Mouse (Mus musculus): Measurements from ENCODE around the gene Mettl13. TPM values are rescaled to one million over a fixed set of nuclear protein-coding genes. Genes with fewer than 3 reads are reported as not detected.

The Mettl13 gene
- polyA plus RNA-seq, 1 experiment from 2014 or later = 15.7 TPM

DNA sequence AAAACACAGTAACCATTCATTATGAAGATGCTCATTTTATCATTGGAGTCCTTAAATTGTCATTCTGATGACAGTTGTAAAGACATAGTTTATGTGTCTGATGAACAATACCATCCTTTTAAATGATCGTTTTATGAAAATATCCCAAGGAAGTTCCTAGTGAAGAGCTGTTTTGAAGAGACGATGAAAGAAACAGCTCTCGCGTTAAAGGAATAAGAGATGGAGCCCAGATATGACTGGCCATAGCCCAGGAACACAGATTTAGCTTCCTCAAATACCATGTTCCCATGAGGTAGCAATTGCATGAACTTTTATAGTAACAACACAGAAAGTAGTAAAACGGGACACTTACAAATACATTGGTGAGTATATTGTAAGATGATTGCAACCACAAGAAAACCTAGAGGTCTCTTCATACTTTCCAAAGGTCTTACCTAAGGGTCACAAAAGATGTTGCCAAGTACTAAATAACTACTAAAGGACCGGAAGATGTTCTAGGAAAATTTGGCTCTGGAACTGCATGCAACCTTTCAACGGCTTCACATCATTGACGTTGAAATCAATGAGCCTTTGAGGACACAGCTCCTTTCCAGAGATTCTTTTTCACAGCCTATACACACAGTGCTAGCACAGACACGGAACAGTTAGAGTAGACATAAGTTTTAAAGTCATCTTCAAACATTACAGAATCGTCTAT, 714 bp upstream of the Mettl13 start:
- Histone ChIP-seq H3K4me2 (replicated peaks; ENCODE audit: low read depth, low read length) (peak overlapping the region; percentile 86), H3K9ac (replicated peaks; ENCODE audit: low read depth, low read length) (peak overlapping the region; percentile 38; the same call in 1 of the 2 replicates), H3K36me3 (ENCODE audit: control insufficient read depth, insufficient read depth, low read length) (peaks cover 19% of the 10 kb centered on the region), H3K27ac (ENCODE audit: low read length) (peak overlapping the region; percentile 55; the same call in 1 of the 2 replicates), H3K4me3 (ENCODE audit: low read depth, low read length) (peak overlapping the region; percentile 62), H3K9me3 (ENCODE audit: control insufficient read depth, low read depth, low read length) (no peaks in the 10 kb centered on the region), H3K27me3 (ENCODE audit: control insufficient read depth, insufficient read depth, low read length) (no peaks in the 10 kb centered on the region), H3K4me1 (ENCODE audit: control insufficient read depth, insufficient read depth, low read length) (peaks cover 8% of the 10 kb centered on the region)
- WGBS = 67% methylated on average over 10 of the region's 10 CpGs
- no peak for ATAC-seq (ENCODE audit: insufficient number of reproducible peaks, insufficient read depth, low FRiP score, low read depth)

DNA sequence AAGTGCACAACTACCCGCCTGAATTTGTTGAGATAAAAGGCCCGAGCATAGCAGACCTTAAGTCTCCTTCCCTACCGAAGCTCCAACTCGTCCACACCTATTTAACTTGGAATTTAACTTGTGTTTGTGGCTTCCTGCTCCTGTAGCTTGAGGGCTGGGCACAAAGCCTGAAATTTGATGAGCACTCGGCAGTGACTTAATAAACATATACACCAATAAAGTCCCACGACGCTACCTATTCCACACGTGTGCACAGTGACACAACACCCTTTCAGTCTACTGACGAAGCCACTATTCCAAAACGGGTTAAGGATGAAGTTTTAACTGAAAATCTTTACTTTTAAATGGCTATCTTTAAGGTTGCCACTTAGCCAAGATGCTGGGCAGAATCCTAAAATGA, 744 bp downstream of the Mettl13 start:
- peak overlapping the region; percentile 36; the same call in 1 of the 2 replicates for H3K27ac ChIP-seq (ENCODE audit: low read length)
- peak overlapping the region; percentile 62 for H3K4me3 ChIP-seq (ENCODE audit: low read depth, low read length)
- peaks cover 8% of the 10 kb centered on the region for H3K4me1 ChIP-seq (ENCODE audit: control insufficient read depth, insufficient read depth, low read length)
- H3K4me2 ChIP-seq (replicated peaks; ENCODE audit: low read depth, low read length) = peak overlapping the region; percentile 86
- peaks cover 32% of the 10 kb centered on the region for H3K36me3 ChIP-seq (ENCODE audit: control insufficient read depth, insufficient read depth, low read length)
- peak overlapping the region; percentile 57 for H3K9ac ChIP-seq (replicated peaks; ENCODE audit: low read depth, low read length)
- WGBS = 2% methylated on average over 10 of the region's 10 CpGs
- no peaks in the 10 kb centered on the region for H3K9me3 ChIP-seq (ENCODE audit: control insufficient read depth, low read depth, low read length)
- H3K27me3 ChIP-seq (ENCODE audit: control insufficient read depth, insufficient read depth, low read length) = no peaks in the 10 kb centered on the region
- ATAC-seq (ENCODE audit: insufficient number of reproducible peaks, insufficient read depth, low FRiP score, low read depth) = no peak

- WGBS = 74% methylated on average over 1 of the region's 1 CpGs
- H3K4me2 ChIP-seq (replicated peaks; ENCODE audit: low read depth, low read length) = no peak overlapping the region
- H3K27me3 ChIP-seq (ENCODE audit: control insufficient read depth, insufficient read depth, low read length) = no peaks in the 10 kb centered on the region
- no peak overlapping the region for H3K4me3 ChIP-seq (ENCODE audit: low read depth, low read length)
- no peak for ATAC-seq (ENCODE audit: insufficient number of reproducible peaks, insufficient read depth, low FRiP score, low read depth)
- H3K9ac ChIP-seq (replicated peaks; ENCODE audit: low read depth, low read length) = no peak overlapping the region
- H3K36me3 ChIP-seq (ENCODE audit: control insufficient read depth, insufficient read depth, low read length) = peaks cover 62% of the 10 kb centered on the region
- no peaks in the 10 kb centered on the region for H3K9me3 ChIP-seq (ENCODE audit: control insufficient read depth, low read depth, low read length)
- peaks cover 8% of the 10 kb centered on the region for H3K4me1 ChIP-seq (ENCODE audit: control insufficient read depth, insufficient read depth, low read length)
- H3K27ac ChIP-seq (ENCODE audit: low read length) = no peak overlapping the region
Measured at GRCm38 (mm10) chr1:162543231-162543630, 5.1 kb downstream of the Mettl13 start.

- Histone ChIP-seq H3K9me3 (ENCODE audit: control insufficient read depth, low read depth, low read length) (no peaks in the 10 kb centered on the region), H3K27me3 (ENCODE audit: control insufficient read depth, insufficient read depth, low read length) (no peaks in the 10 kb centered on the region), H3K4me1 (ENCODE audit: control insufficient read depth, insufficient read depth, low read length) (no peaks in the 10 kb centered on the region), H3K9ac (replicated peaks; ENCODE audit: low read depth, low read length) (no peak overlapping the region), H3K36me3 (ENCODE audit: control insufficient read depth, insufficient read depth, low read length) (peaks cover 24% of the 10 kb centered on the region), H3K27ac (ENCODE audit: low read length) (no peak overlapping the region), H3K4me2 (replicated peaks; ENCODE audit: low read depth, low read length) (no peak overlapping the region), H3K4me3 (ENCODE audit: low read depth, low read length) (no peak overlapping the region)
- 94% methylated on average over 14 of the region's 14 CpGs for WGBS
- no peak for ATAC-seq (ENCODE audit: insufficient number of reproducible peaks, insufficient read depth, low FRiP score, low read depth)
Measured at GRCm38 (mm10) chr1:162533766-162534560, 14.4 kb downstream of the Mettl13 start.

GRCm38 (mm10) chr1:162532330-162532729, 16.0 kb downstream of the Mettl13 start:
- H3K9ac ChIP-seq (replicated peaks; ENCODE audit: low read depth, low read length) = no peak overlapping the region
- H3K4me3 ChIP-seq (ENCODE audit: low read depth, low read length) = no peak overlapping the region
- no peaks in the 10 kb centered on the region for H3K27me3 ChIP-seq (ENCODE audit: control insufficient read depth, insufficient read depth, low read length)
- 59% methylated on average over 4 of the region's 4 CpGs for WGBS
- H3K27ac ChIP-seq (ENCODE audit: low read length) = no peak overlapping the region
- no peaks in the 10 kb centered on the region for H3K9me3 ChIP-seq (ENCODE audit: control insufficient read depth, low read depth, low read length)
- no peak overlapping the region for H3K4me2 ChIP-seq (replicated peaks; ENCODE audit: low read depth, low read length)
- no peak for ATAC-seq (ENCODE audit: insufficient number of reproducible peaks, insufficient read depth, low FRiP score, low read depth)
- H3K4me1 ChIP-seq (ENCODE audit: control insufficient read depth, insufficient read depth, low read length) = no peaks in the 10 kb centered on the region
- H3K36me3 ChIP-seq (ENCODE audit: control insufficient read depth, insufficient read depth, low read length) = peaks cover 21% of the 10 kb centered on the region

DNA sequence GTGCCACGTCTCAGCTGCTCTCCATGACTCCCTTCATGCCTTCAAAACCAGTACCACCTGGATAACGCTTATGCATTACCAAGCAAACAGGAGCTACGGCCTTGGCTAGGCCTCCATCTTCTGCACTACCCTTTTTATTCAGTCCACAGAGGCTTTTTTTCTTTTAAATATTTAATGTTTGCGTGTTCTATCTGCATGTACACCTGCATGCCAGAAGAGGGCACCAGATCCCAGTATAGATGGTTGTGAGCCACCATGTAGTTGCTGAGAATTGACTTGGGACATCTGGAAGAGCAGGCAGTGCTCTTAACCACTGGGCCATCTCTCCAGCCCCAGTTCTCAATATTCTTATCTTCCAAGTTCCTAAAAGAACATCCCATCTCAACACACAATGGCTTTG, 16.8 kb downstream of the Mettl13 start:
- WGBS = 64% methylated on average over 4 of the region's 4 CpGs
- Histone ChIP-seq H3K4me3 (ENCODE audit: low read depth, low read length) (no peak overlapping the region), H3K36me3 (ENCODE audit: control insufficient read depth, insufficient read depth, low read length) (peaks cover 16% of the 10 kb centered on the region), H3K27me3 (ENCODE audit: control insufficient read depth, insufficient read depth, low read length) (no peaks in the 10 kb centered on the region), H3K9me3 (ENCODE audit: control insufficient read depth, low read depth, low read length) (no peaks in the 10 kb centered on the region), H3K4me1 (ENCODE audit: control insufficient read depth, insufficient read depth, low read length) (no peaks in the 10 kb centered on the region), H3K4me2 (replicated peaks; ENCODE audit: low read depth, low read length) (no peak overlapping the region), H3K9ac (replicated peaks; ENCODE audit: low read depth, low read length) (no peak overlapping the region), H3K27ac (ENCODE audit: low read length) (no peak overlapping the region)
- no peak for ATAC-seq (ENCODE audit: insufficient number of reproducible peaks, insufficient read depth, low FRiP score, low read depth)

DNA sequence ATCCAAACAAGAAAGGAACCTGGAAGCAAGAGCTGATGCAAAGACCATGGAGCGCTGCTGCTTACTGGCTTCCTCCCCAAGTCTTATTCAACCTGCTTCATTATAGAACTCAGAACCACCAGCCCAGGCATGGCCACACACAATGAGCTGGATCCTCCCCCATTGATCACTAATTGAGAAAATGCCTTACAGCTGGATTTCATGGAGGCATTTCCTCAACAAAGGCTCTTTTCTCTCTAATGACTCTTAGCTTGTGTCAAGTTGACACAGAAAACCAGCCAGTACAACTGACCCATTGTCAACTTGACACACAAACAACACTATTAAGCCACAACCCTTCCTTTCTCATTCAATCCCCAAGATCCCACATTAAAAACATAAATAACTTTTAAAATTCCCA, 17.7 kb downstream of the Mettl13 start:
- H3K4me2 ChIP-seq (replicated peaks; ENCODE audit: low read depth, low read length) = no peak overlapping the region
- H3K4me1 ChIP-seq (ENCODE audit: control insufficient read depth, insufficient read depth, low read length) = no peaks in the 10 kb centered on the region
- no peak for ATAC-seq (ENCODE audit: insufficient number of reproducible peaks, insufficient read depth, low FRiP score, low read depth)
- no peak overlapping the region for H3K9ac ChIP-seq (replicated peaks; ENCODE audit: low read depth, low read length)
- H3K9me3 ChIP-seq (ENCODE audit: control insufficient read depth, low read depth, low read length) = no peaks in the 10 kb centered on the region
- no peak overlapping the region for H3K27ac ChIP-seq (ENCODE audit: low read length)
- H3K4me3 ChIP-seq (ENCODE audit: low read depth, low read length) = no peak overlapping the region
- 81% methylated on average over 1 of the region's 1 CpGs for WGBS
- no peaks in the 10 kb centered on the region for H3K27me3 ChIP-seq (ENCODE audit: control insufficient read depth, insufficient read depth, low read length)
- H3K36me3 ChIP-seq (ENCODE audit: control insufficient read depth, insufficient read depth, low read length) = peaks cover 8% of the 10 kb centered on the region; the same call in 1 of the 2 replicates

DNA sequence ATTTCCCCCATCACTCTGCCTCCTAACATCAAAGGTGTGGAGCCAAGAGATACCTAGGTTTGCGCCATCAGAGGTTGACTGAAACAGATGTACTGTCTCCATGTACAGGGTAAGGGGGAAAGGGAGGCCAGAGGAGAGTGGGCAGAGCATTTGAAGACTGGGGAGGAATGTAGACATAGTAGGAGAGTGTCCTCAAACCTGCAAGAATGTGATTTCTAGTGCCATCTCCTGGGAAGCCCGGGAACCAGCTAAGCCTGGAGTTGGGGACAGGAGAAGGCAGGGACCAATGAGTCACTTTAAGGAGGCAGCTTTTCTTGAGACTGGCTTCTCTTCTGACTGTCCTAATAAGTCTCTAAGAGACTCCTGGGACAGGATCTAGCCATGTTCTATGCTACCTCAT, 18.7 kb downstream of the Mettl13 start:
- H3K27ac ChIP-seq (ENCODE audit: low read length) = no peak overlapping the region
- no peak overlapping the region for H3K4me2 ChIP-seq (replicated peaks; ENCODE audit: low read depth, low read length)
- H3K36me3 ChIP-seq (ENCODE audit: control insufficient read depth, insufficient read depth, low read length) = peaks cover 5% of the 10 kb centered on the region; the same call in 1 of the 2 replicates
- no peaks in the 10 kb centered on the region for H3K4me1 ChIP-seq (ENCODE audit: control insufficient read depth, insufficient read depth, low read length)
- ATAC-seq (ENCODE audit: insufficient number of reproducible peaks, insufficient read depth, low FRiP score, low read depth) = no peak
- H3K9ac ChIP-seq (replicated peaks; ENCODE audit: low read depth, low read length) = no peak overlapping the region
- no peaks in the 10 kb centered on the region for H3K9me3 ChIP-seq (ENCODE audit: control insufficient read depth, low read depth, low read length)
- H3K27me3 ChIP-seq (ENCODE audit: control insufficient read depth, insufficient read depth, low read length) = no peaks in the 10 kb centered on the region
- 57% methylated on average over 2 of the region's 2 CpGs for WGBS
- H3K4me3 ChIP-seq (ENCODE audit: low read depth, low read length) = no peak overlapping the region
